Mouse (Mus musculus) layer of hippocampus, postnatal 10 days (tissue): ENCODE measurements around the gene Bmt2. TPM values are rescaled to one million over a fixed set of nuclear protein-coding genes. Genes with fewer than 3 reads are reported as not detected.

Experiments
- total RNA-seq, 2 experiments: library from RNA; stranded (reverse); gene quantifications; 2 replicates each; pipeline ENCODE4 v1.2.3; 2021

Bmt2 gene
- total RNA-seq, 2 experiments from 2014 or later, result 22.0 to 22.8 TPM

Other genes starting within 250 kb of the Bmt2 start
- 10 to 100 TPM; 14.0 to 18.1 TPM for gene Tmem168, start 69.9 kb downstream of the Bmt2 start, total RNA-seq
- gene Gpr85, start 162.0 kb upstream of the Bmt2 start, total RNA-seq, result 10 to 100 TPM; 52.8 to 53.0 TPM
- gene 2610001J05Rik, start 193.6 kb upstream of the Bmt2 start, total RNA-seq, result 10 to 100 TPM; 48.8 to 49.1 TPM